Mouse (Mus musculus) small intestine, adult 2 months (tissue): Measurements from ENCODE around the gene Hnf1b. TPM values are rescaled to one million over a fixed set of nuclear protein-coding genes. Genes with fewer than 3 reads are reported as not detected.

Experiments
- H3K27ac ChIP-seq: fragments of 200-500 bp; 2 replicates; pipeline ENCODE4 v1.5.1; 2012; ENCODE audit warnings: low read depth, low read length, control low read depth, inconsistent platforms; ENCODE audit not compliant: insufficient read depth
- H3K27me3 ChIP-seq: fragments of 200-500 bp; 2 replicates; pipeline ENCODE4 v1.6.1; 2012; ENCODE audit warnings: mild to moderate bottlenecking, moderate library complexity, low read length, inconsistent platforms; ENCODE audit not compliant: control insufficient read depth, insufficient read depth
- H3K36me3 ChIP-seq: fragments of 200-500 bp; 2 replicates; pipeline ENCODE4 v1.6.1; 2012; ENCODE audit warnings: mild to moderate bottlenecking, low read length, control low read depth, inconsistent platforms; ENCODE audit not compliant: control insufficient read depth, insufficient read depth
- H3K4me1 ChIP-seq: fragments of 200-500 bp; 2 replicates; pipeline ENCODE4 v1.6.1; 2012; ENCODE audit warnings: low read length, inconsistent platforms, mixed read lengths; ENCODE audit not compliant: control insufficient read depth, insufficient read depth, insufficient read length
- H3K4me3 ChIP-seq: fragments of 200-500 bp; 2 replicates; pipeline ENCODE4 v1.5.1; 2012; ENCODE audit warnings: low read depth, mild to moderate bottlenecking, control low read depth, inconsistent platforms, low read length, moderate library complexity
- CTCF ChIP-seq: fragments of 200-500 bp; IDR thresholded peaks from 2 replicates; pipeline ENCODE4 v1.5.1; 2012; ENCODE audit warnings: low read depth, mild to moderate bottlenecking, control low read depth, inconsistent platforms, low read length, moderate library complexity, mixed read lengths; ENCODE audit not compliant: insufficient replicate concordance, insufficient read length; ENCODE audit errors: extremely low read depth
- POLR2A ChIP-seq: fragments of 200-500 bp; IDR thresholded peaks from 2 replicates; pipeline ENCODE4 v1.6.1; 2012; ENCODE audit warnings: low read depth, mild to moderate bottlenecking, control low read depth, inconsistent platforms, low read length, moderate library complexity
- WGBS: fragments of 180-500 bp; shearing (Covaris S2); methylation state at CpG from one replicate; pipeline ENCODE4 v1.1.7; 2018; 5-methylcytosine and 5-hydroxymethylcytosine counted together
- polyA plus RNA-seq: library from polyadenylated mRNA; depleted of rRNA; stranded (reverse); fragments of >200 nt; gene quantifications from 2 replicates; pipeline ENCODE4 v1.2.3, GENCODE M21; 2012; rRNA removed

Gene Hnf1b
- polyA plus RNA-seq, 1 experiment, result 23.3 TPM

DNA sequence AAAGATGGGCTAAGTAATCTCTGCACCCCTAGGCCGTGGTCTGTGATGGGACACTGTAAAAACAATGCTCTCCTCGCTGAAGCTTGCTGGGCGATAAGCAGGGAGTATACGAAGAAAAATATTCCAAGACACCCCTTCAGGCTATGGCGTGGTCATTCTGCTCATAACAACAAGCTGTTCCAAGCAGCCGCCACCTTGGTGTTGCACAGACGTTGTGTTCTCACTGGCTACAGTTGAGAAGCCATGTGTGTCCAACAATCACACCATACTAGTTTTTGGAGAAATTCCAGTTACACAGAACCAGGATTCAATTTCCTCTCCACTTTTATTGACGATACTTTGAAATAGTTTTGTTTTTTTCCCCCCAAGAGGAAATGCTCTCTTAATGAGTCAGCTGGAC lies 88.7 kb downstream of the Hnf1b start:
- Histone ChIP-seq H3K36me3 (no peaks in the 10 kb centered on the region), H3K4me3 (no peak overlapping the region), H3K27ac (no peak overlapping the region), H3K4me1 (no peaks in the 10 kb centered on the region), H3K27me3 (no peaks in the 10 kb centered on the region)
- 79% methylated on average over 8 of the region's 8 CpGs for WGBS
- TF ChIP-seq CTCF (no peak), POLR2A (no peak)

DNA sequence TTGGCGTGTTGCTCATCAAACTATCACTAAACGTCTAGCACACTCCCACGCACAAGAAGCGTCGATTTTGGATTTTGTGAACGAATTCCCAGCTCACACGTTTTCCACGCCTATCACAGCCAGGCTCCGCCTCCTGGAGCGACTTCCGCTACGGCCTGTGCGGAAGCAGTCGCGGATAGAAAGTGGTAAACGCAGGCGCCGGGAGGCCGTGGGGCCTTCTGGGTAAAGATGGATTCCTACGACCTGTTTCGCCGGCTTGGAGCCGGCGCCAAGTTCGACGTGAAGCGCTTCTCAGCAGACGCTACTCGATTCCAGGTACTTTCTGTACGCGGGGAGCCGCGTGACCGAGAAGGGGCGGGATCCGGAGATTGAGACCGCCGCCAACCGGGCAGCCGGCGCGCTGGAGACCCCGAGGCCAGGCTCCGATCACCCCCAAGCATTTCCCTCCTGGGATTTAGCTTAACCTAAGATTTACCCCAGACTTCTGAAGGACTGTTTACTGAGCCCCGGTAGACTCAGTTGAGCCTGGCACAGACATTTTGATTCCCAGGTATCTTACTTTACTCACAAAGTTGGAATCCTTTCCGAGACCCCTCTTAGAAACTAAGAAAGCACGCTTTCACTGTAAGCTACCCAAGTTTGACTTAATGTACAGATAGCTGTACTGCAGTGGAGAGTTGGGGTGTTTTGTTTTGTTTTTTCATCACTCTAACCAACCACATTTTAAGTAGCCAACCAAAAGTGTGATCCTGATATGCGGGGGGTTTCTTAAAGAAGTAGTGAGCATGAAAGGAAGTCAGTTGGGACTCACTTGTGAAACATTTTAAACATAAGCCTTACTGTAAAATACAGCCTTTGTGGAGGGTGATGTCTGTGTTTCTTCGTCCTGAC lies 92.3 kb downstream of the Hnf1b start, which contains the start of gene Ddx52:
Ddx52 (plus strand) TSS at position 113 of the 891 bp plus-strand sequence.
- under 1% methylated on average over 49 of the region's 49 CpGs for WGBS
- TF ChIP-seq POLR2A, result peak; percentile 79
- TF ChIP-seq CTCF, result no peak

More for the DNA sequence above, 92.3 kb downstream of the Hnf1b start, which contains the start of gene Ddx52:
- no peaks in the 10 kb centered on the region for H3K4me1 ChIP-seq
- H3K4me3 ChIP-seq, result peak within 1 kb of the TSS; percentile 98
- H3K36me3 ChIP-seq, result peaks cover 26% of the 10 kb centered on the region
- no peaks in the 10 kb centered on the region for H3K27me3 ChIP-seq
- H3K27ac ChIP-seq, result no peak within 1 kb of the TSS

Other genes with a start within 250 kb of the Hnf1b start
- not detected in 2 replicates for gene Rpl9-ps1, start 204.4 kb upstream of the Hnf1b start, polyA plus RNA-seq
- 3.6 and 5.0 TPM in 2 replicates for gene Ccl3, start 200.7 kb upstream of the Hnf1b start, polyA plus RNA-seq
- gene Ccl4, start 187.5 kb upstream of the Hnf1b start, polyA plus RNA-seq, result 2.6 and 10.0 TPM in 2 replicates
- 0.99 and 1.2 TPM in 2 replicates for gene Wfdc17, start 146.1 kb upstream of the Hnf1b start, polyA plus RNA-seq
- gene Wfdc18, start 141.0 kb upstream of the Hnf1b start, polyA plus RNA-seq, result 10.4 TPM in 1 of 2 replicates, not detected in the other
- 0.86 TPM in 1 of 2 replicates, not detected in the other for gene Wfdc21, start 103.1 kb upstream of the Hnf1b start, polyA plus RNA-seq
- gene Heatr6, start 96.4 kb upstream of the Hnf1b start, polyA plus RNA-seq, result 10.3 and 27.4 TPM in 2 replicates
- 0.30 and 0.95 TPM in 2 replicates for gene Ddx52, start 92.0 kb downstream of the Hnf1b start, polyA plus RNA-seq
- gene Synrg, start 114.4 kb downstream of the Hnf1b start, polyA plus RNA-seq, result 6.7 and 10.3 TPM in 2 replicates
- gene Dusp14, start 219.2 kb downstream of the Hnf1b start, polyA plus RNA-seq, result 3.3 and 10.3 TPM in 2 replicates